Mouse (Mus musculus) cortical plate, adult 2 months (tissue): ENCODE measurements around the gene Tnfrsf4.
A peak's percentile ranks its signal among the peaks of the same experiment; 100 is the strongest.

Experiments used
- CTCF ChIP-seq: fragments of 200-500 bp; IDR thresholded peaks from 2 replicates; pipeline ENCODE4 v1.5.1; 2011; ENCODE audit warnings: mild to moderate bottlenecking, control low read depth, low read length; ENCODE audit not compliant: insufficient read depth; ENCODE audit errors: extremely low read depth
- POLR2A ChIP-seq: fragments of 200-500 bp; IDR thresholded peaks from 2 replicates; pipeline ENCODE4 v1.6.1; 2011; ENCODE audit warnings: mild to moderate bottlenecking, low read length, control low read depth; ENCODE audit not compliant: insufficient read depth; ENCODE audit errors: extremely low read depth

DNA sequence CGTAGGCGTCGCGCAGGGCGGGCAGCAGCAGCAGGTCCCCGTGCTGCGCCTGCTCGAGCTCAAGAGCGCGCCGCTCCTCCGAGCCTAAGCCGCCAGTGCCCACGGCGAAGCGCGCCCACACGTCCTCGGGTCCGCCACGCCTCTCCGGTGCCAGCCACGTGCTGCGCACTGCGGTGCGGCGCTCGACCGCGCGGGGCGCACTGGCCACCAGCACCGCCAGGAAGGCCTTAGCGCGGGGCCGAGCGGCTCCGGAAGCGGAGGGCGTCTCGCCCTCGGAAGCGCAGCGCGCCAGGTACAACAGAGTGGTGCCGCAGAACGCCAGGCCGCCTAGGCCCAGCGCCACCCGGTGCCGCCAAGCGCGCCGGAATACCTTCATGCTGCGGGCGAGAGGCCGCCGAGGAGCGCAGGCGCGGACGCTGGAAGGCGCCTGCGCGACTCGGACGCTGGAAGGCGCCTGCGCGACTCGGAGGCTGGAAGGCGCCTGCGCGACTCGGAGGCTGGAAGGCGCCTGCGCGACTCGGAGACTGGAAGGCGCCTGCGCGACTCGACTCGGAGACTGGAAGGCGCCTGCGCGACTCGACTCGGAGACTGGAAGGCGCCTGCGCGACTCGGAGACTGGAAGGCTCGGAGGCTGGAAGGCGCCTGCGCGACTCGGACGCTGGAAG is 21.3 kb upstream of the Tnfrsf4 start, which contains the start of the genes B3galt6 and Sdf4:
- TF ChIP-seq POLR2A (peak; percentile 49; the same call in 1 of the 2 replicates), CTCF (peak; percentile 44)
